8 mouse cellular contexts compared by ENCODE assay signal in the genomic region with DNA sequence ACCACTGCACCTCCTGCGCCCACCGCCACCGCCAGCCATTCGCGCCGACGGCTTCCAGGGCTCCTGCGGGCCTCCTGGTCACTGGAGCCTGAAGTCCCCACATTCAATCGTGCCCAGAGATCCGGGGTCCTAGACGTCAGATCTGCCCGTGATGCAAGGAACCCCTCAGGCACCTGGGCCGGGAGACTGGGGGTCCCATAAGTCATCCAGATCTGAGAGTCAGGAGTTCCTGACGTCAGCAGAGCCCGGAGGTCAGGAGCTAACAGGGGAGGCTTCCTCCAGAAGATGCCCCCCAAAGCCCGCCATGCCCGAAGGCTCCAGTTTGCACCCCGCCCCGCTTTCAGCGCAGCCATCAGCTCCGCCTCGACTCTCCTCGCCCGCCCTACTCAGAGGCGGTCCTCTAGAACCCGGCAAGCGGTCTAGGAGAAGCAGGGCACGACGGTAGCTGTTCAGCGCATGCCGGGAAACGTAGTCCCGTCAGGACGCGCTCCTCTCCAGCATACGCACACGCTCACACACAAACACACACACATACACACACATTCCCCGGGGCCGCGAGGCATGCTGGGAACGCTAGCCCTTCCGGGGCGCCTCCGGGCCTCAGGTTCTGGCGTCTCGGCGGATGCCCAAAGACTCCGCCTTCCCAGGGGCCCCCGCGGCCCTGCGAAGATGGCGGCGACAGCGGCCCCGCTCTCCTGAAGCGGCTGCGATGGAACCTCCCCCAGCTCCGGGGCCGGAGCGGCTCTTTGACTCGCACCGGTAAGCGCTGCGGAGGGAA. TPM values are rescaled to one million over a fixed set of nuclear protein-coding genes. Genes with fewer than 3 reads are reported as not detected.
DNase-seq lines count a peak whose midpoint lies in the region; ATAC-seq and TF ChIP-seq lines count a peak whose summit lies in the region.

A gene (plus strand): TSS at position 448 of the 778 bp plus-strand sequence.

- no peaks in the 10 kb centered on the region for H3K27me3 ChIP-seq in megakaryocyte, embryonic 14.5 days (replicated peaks)

- H3K4me3 ChIP-seq in cortical plate, adult 2 months (ENCODE audit: insufficient read depth, low read length), result peak within 1 kb of the TSS; percentile 60
- peak within 1 kb of the TSS; percentile 99 for H3K4me3 ChIP-seq in megakaryocyte, embryonic 14.5 days (replicated peaks)

- no peak within 1 kb of the TSS for H3K27ac ChIP-seq in cortical plate, adult 2 months (ENCODE audit: insufficient read depth, low read length)

- peaks cover 80% of the 10 kb centered on the region for H3K36me3 ChIP-seq in megakaryocyte, embryonic 14.5 days (replicated peaks; ENCODE audit: low read length)

- peak; percentile 83; the same call in 1 of the 2 replicates for TF ChIP-seq POLR2A in cortical plate, adult 2 months (IDR thresholded peaks at IDR 0.05; ENCODE audit: extremely low read depth, insufficient read depth, low read length)

- DNase-seq in gastrocnemius, adult 8-10 months (ENCODE audit: low spot score in 2 of 2), result peak; percentile 93 to 97
- DNase-seq in hindlimb bud, embryonic 11.5 days (ENCODE audit: extremely low spot score, low read depth, low spot score), result peak; percentile 86
- peak; percentile 92 to 98 for DNase-seq in left cerebral cortex, adult 8-10 months (ENCODE audit: low spot score in 2 of 2)
- DNase-seq in right cerebral cortex, postnatal 10 days (ENCODE audit: low spot score in 2 of 2), result peak; percentile 97 to 99
- DNase-seq in urinary bladder, postnatal 25 days (ENCODE audit: low spot score), result peak; percentile 93

- ATAC-seq in activated CD4-positive, CD25-positive, alpha-beta regulatory T cell, adult 4 months, result peak; percentile 94

- TF ChIP-seq CTCF in cortical plate, adult 2 months (IDR thresholded peaks at IDR 0.05; ENCODE audit: extremely low read depth, insufficient read depth, low read length), result no peak

- peaks cover 4% of the 10 kb centered on the region; the same call in 1 of the 2 replicates for H3K4me1 ChIP-seq in cortical plate, adult 2 months (ENCODE audit: control insufficient read depth, insufficient read depth, low read length)
- peaks cover 86% of the 10 kb centered on the region for H3K4me1 ChIP-seq in megakaryocyte, embryonic 14.5 days

- no peaks in the 10 kb centered on the region for H3K9me3 ChIP-seq in megakaryocyte, embryonic 14.5 days

RNA-seq across cellular contexts. Expression of the gene that starts here (rescaled TPM):
- 100 to 1,000 TPM; 432 to 455 TPM for polyA plus RNA-seq in activated CD4-positive, CD25-positive, alpha-beta regulatory T cell, adult 4 months (2017; shearing (Covaris generic))
- polyA plus RNA-seq in cortical plate, adult 2 months (2012; rRNA removed), result 224 and 239 TPM in 2 replicates
- 100 to 1,000 TPM in 2 of 4 experiments, 10 to 100 TPM in 2; 91.1 to 109 (median 102) TPM for total RNA-seq in gastrocnemius, adult 8-10 months (2022)
- 100 to 1,000 TPM in 3 of 4 experiments, 10 to 100 TPM in 1; 98.7 to 123 (median 111) TPM for total RNA-seq in left cerebral cortex, adult 8-10 months (2022)
- 1,695 and 4,915 TPM in 2 replicates for polyA plus RNA-seq in megakaryocyte, embryonic 14.5 days (2012; ENCODE audit: insufficient read depth, low replicate concordance)
